Mouse (Mus musculus): ENCODE measurements around the gene Svs4.
"Not testable (repeated sequence)": the region's sequence is repeated elsewhere in the genome, so short reads cannot be mapped to it uniquely, and the experiment has no call there.

DNA sequence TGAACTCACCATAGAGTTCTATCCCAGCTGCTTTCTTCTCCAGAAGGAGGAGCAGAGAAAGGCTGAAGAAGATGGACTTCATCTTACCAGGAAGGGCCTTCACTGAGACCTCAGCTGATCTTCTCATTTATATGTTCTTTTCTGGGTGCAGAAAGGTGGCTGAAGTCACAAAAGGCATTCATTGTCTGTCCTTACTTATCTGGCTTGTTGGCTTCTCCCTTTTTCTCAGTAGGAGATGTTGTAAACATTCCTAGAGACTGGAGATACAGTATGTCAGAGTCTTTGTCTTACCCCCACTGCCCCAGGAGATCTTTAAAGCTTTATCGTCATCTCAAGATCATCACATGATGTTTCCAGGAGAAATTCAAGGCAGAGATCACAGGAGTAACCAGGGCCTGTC is 21.7 kb downstream of the Svs4 start, which contains the start of gene Svs3b:
- not testable (repeated sequence) for TF ChIP-seq CTCF (IDR thresholded peaks at IDR 0.05); POLR2A (IDR thresholded peaks at IDR 0.05; ENCODE audit: insufficient read depth, low read depth, low read length)

All from heart, adult 2 months (tissue).